Mouse (Mus musculus): ENCODE results near the gene D330020A13Rik.

DNA sequence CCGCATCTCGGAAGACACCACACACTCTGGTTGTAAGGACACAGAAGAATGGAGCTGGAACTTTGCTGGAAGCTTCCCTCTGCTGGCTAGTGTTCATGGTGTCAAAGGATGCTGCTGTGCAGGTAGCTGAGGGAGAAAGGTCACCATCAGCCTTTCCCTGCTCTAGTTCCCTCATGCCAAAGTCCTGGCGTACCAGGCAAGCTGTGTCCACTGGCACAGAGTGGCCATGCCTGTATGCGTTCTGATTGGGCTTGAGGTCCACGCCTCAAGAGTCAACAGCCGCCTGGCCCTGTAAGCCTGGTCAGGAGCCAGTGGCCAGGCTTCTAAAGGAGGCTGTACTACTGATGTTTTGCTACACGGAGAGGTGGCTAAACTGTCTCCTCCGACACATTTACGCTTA lies 15.2 kb downstream of the D330020A13Rik start:
- no peak for TF ChIP-seq MYOD1 (IDR thresholded peaks at IDR 0.05; ENCODE audit: control insufficient read depth, insufficient read length, low read depth)
- TF ChIP-seq FOSL1 (IDR thresholded peaks at IDR 0.05; ENCODE audit: insufficient read depth, low read length, poor library complexity, severe bottlenecking) = no peak
- no peak for TF ChIP-seq CTCF (IDR thresholded peaks at IDR 0.05; ENCODE audit: control insufficient read depth, insufficient read depth, insufficient read length)
